Mouse (Mus musculus): ENCODE measurements around the gene Spcs2.

DNA sequence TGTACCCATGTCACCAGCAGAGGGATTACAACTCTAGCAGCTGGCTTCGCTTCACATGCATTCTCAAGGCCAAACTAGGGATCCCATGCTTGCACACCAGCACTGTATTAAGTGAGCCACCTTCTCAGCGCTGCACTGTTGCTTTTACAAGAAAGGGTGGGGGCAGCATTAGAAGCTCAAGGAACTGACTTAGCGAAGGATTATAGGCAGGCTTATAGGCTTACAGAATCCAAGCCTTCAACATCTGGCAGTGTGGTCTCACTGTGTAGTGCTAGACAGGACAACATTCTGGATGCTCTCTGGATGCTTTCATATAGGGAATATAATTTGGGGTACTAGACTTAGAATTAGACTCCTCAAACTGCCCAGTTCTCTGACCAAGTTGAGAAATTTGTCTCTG, 25.0 kb downstream of the Spcs2 start:
- TF ChIP-seq GATA1 (IDR thresholded peaks at IDR 0.05; ENCODE audit: low read length) (no peak), TAL1 (IDR thresholded peaks at IDR 0.05; ENCODE audit: low read length) (no peak)
